Mouse (Mus musculus) stomach, embryonic 14.5 days (tissue): Measurements from ENCODE around the gene 1700013H16Rik. TPM values are rescaled to one million over a fixed set of nuclear protein-coding genes. Genes with fewer than 3 reads are reported as not detected.

Experiments
- ATAC-seq: fragments of 200-750 bp; cut with Nextera tagmentation; 2 replicates; pipeline ENCODE4 v1.8.0; 2017; ENCODE audit warnings: low read depth, moderate TSS enrichment; ENCODE audit not compliant: insufficient number of reproducible peaks, insufficient read depth, low FRiP score
- H3K27ac ChIP-seq: fragments of 300-500 bp; sonication (generic); 2 replicates; pipeline ENCODE4 v1.5.1; 2014; ENCODE audit warnings: mild to moderate bottlenecking, low read length, moderate library complexity, mixed read lengths
- H3K27me3 ChIP-seq: fragments of 300-500 bp; sonication (generic); 2 replicates; pipeline ENCODE4 v1.6.1; 2014; ENCODE audit warnings: low read length, control low read depth, mixed read lengths; ENCODE audit not compliant: control insufficient read depth, insufficient read depth
- H3K36me3 ChIP-seq: fragments of 300-500 bp; sonication (generic); 2 replicates; pipeline ENCODE4 v1.6.1; 2014; ENCODE audit warnings: mild to moderate bottlenecking, control low read depth, low read length, moderate library complexity, mixed read lengths; ENCODE audit not compliant: control insufficient read depth, insufficient read depth
- H3K4me1 ChIP-seq: fragments of 300-500 bp; sonication (generic); 2 replicates; pipeline ENCODE4 v1.6.1; 2014; ENCODE audit warnings: low read length, control low read depth, mixed read lengths; ENCODE audit not compliant: control insufficient read depth, insufficient read depth
- H3K4me2 ChIP-seq: fragments of 300-500 bp; sonication (generic); replicated peaks from 2 replicates; pipeline ENCODE4 v1.6.1; 2014; ENCODE audit warnings: low read depth, low read length, control low read depth
- H3K4me3 ChIP-seq: fragments of 300-500 bp; sonication (generic); 2 replicates; pipeline ENCODE4 v1.5.1; 2014; ENCODE audit warnings: low read depth, low read length, control low read depth
- H3K9ac ChIP-seq: fragments of 300-500 bp; sonication (generic); replicated peaks from 2 replicates; pipeline ENCODE4 v1.6.1; 2014; ENCODE audit warnings: low read depth, mild to moderate bottlenecking, control low read depth, low read length, moderate library complexity, mixed read lengths
- H3K9me3 ChIP-seq: fragments of 300-500 bp; sonication (generic); 2 replicates; pipeline ENCODE4 v1.6.1; 2016; ENCODE audit warnings: low read depth, low read length, control low read depth; ENCODE audit not compliant: control insufficient read depth
- WGBS: fragments of 180-500 bp; shearing (Covaris S2); extraction: QIAGEN DNeasy Blood & Tissue Kit; methylation state at CpG from one replicate; pipeline ENCODE4 v1.1.7; 2014; 5-methylcytosine and 5-hydroxymethylcytosine counted together
- polyA plus RNA-seq: library from polyadenylated mRNA; unstranded; fragments of >200 nt; fragmentation: Nextera tagmentation; extraction: Ambion mirVana; gene quantifications from 2 replicates; pipeline ENCODE4 v1.2.1, GENCODE M21; 2014

The 1700013H16Rik gene
- polyA plus RNA-seq, 1 experiment from 2014 or later: not detected

GRCm38 (mm10) chrX:53715942-53716322, 41.7 kb downstream of the 1700013H16Rik start:
- Histone ChIP-seq H3K9ac (no peak overlapping the region), H3K27ac (no peak overlapping the region), H3K36me3 (no peaks in the 10 kb centered on the region), H3K4me2 (peak overlapping the region; percentile 43), H3K27me3 (no peaks in the 10 kb centered on the region), H3K4me3 (no peak overlapping the region; the same call in 1 of the 2 replicates), H3K9me3 (no peaks in the 10 kb centered on the region), H3K4me1 (no peaks in the 10 kb centered on the region)
- ATAC-seq: no peak
- WGBS: 38% methylated on average over 2 of the region's 2 CpGs

- no peak overlapping the region for H3K4me2 ChIP-seq
- no peaks in the 10 kb centered on the region for H3K27me3 ChIP-seq
- WGBS: 68% methylated on average over 3 of the region's 3 CpGs
- no peak overlapping the region for H3K27ac ChIP-seq
- H3K9ac ChIP-seq: no peak overlapping the region
- no peaks in the 10 kb centered on the region for H3K4me1 ChIP-seq
- H3K9me3 ChIP-seq: no peaks in the 10 kb centered on the region
- no peak for ATAC-seq
- no peaks in the 10 kb centered on the region for H3K36me3 ChIP-seq
- no peak overlapping the region for H3K4me3 ChIP-seq
Measured at GRCm38 (mm10) chrX:53702673-53703072, 55.0 kb downstream of the 1700013H16Rik start.

GRCm38 (mm10) chrX:53699225-53699624, 58.4 kb downstream of the 1700013H16Rik start:
- H3K27ac ChIP-seq: no peak overlapping the region
- 90% methylated on average over 2 of the region's 2 CpGs for WGBS
- H3K36me3 ChIP-seq: no peaks in the 10 kb centered on the region
- no peaks in the 10 kb centered on the region for H3K9me3 ChIP-seq
- H3K4me3 ChIP-seq: no peak overlapping the region
- no peak overlapping the region for H3K9ac ChIP-seq
- H3K27me3 ChIP-seq: no peaks in the 10 kb centered on the region
- no peaks in the 10 kb centered on the region for H3K4me1 ChIP-seq
- H3K4me2 ChIP-seq: no peak overlapping the region
- no peak for ATAC-seq

- no peak overlapping the region for H3K27ac ChIP-seq
- H3K4me2 ChIP-seq: no peak overlapping the region
- H3K4me1 ChIP-seq: no peaks in the 10 kb centered on the region
- no peaks in the 10 kb centered on the region for H3K27me3 ChIP-seq
- ATAC-seq: no peak
- 77% methylated on average over 9 of the region's 9 CpGs for WGBS
- no peak overlapping the region for H3K4me3 ChIP-seq
- no peaks in the 10 kb centered on the region for H3K9me3 ChIP-seq
- H3K9ac ChIP-seq: no peak overlapping the region
- no peaks in the 10 kb centered on the region for H3K36me3 ChIP-seq
Measured at GRCm38 (mm10) chrX:53694008-53694777, 63.4 kb downstream of the 1700013H16Rik start.

- no peaks in the 10 kb centered on the region for H3K4me1 ChIP-seq
- no peaks in the 10 kb centered on the region for H3K27me3 ChIP-seq
- H3K4me2 ChIP-seq: no peak overlapping the region
- H3K4me3 ChIP-seq: no peak overlapping the region
- no peak for ATAC-seq
- no peaks in the 10 kb centered on the region for H3K9me3 ChIP-seq
- 81% methylated on average over 2 of the region's 2 CpGs for WGBS
- H3K36me3 ChIP-seq: no peaks in the 10 kb centered on the region
- H3K9ac ChIP-seq: no peak overlapping the region
- no peak overlapping the region for H3K27ac ChIP-seq
Measured at GRCm38 (mm10) chrX:53693141-53693540, 64.5 kb downstream of the 1700013H16Rik start.

Other genes with a start within 250 kb of the 1700013H16Rik start
- gene Rtl8c, start 149.8 kb downstream of the 1700013H16Rik start, polyA plus RNA-seq: 39.7 and 46.2 TPM in 2 replicates
- not detected in 2 replicates for gene Gm14597, start 148.9 kb downstream of the 1700013H16Rik start, polyA plus RNA-seq
- gene Rtl8a, start 114.1 kb downstream of the 1700013H16Rik start, polyA plus RNA-seq: 61.0 and 69.6 TPM in 2 replicates
- gene Rtl8b, start 87.4 kb downstream of the 1700013H16Rik start, polyA plus RNA-seq: 51.0 and 58.6 TPM in 2 replicates
- gene 4930502E18Rik, start 33.0 kb downstream of the 1700013H16Rik start, polyA plus RNA-seq: 0.17 and 0.24 TPM in 2 replicates
- gene Zfp36l3, start 18.6 kb upstream of the 1700013H16Rik start, polyA plus RNA-seq: not detected in 2 replicates
- 0.88 and 2.0 TPM in 2 replicates for gene Xlr, start 39.9 kb upstream of the 1700013H16Rik start, polyA plus RNA-seq